Mouse (Mus musculus) forebrain, embryonic 16.5 days (tissue): ENCODE results near the gene Nav3. TPM values are rescaled to one million over a fixed set of nuclear protein-coding genes. Genes with fewer than 3 reads are reported as not detected.
A peak's percentile ranks its signal among the peaks of the same experiment; 100 is the strongest.

ENCODE experiments used
- ATAC-seq: fragments of 200-750 bp; cut with Nextera tagmentation; 2 replicates; pipeline ENCODE4 v1.8.0; 2017; ENCODE audit warnings: mild to moderate bottlenecking, moderate library complexity
- H3K27ac ChIP-seq: fragments of 300-500 bp; sonication (generic); 2 replicates; pipeline ENCODE4 v1.5.1; 2014; ENCODE audit warnings: low read length, control low read depth
- H3K27me3 ChIP-seq: fragments of 300-500 bp; sonication (generic); replicated peaks from 2 replicates; pipeline ENCODE4 v1.6.1; 2014; ENCODE audit warnings: low read length; ENCODE audit not compliant: control insufficient read depth, insufficient read depth
- H3K36me3 ChIP-seq: fragments of 300-500 bp; sonication (generic); 2 replicates; pipeline ENCODE4 v1.6.1; 2014; ENCODE audit not compliant: control insufficient read depth, insufficient read depth
- H3K4me1 ChIP-seq: fragments of 300-500 bp; sonication (generic); replicated peaks from 2 replicates; pipeline ENCODE4 v1.6.1; 2014; ENCODE audit warnings: low read length; ENCODE audit not compliant: control insufficient read depth, insufficient read depth
- H3K4me2 ChIP-seq: fragments of 300-500 bp; sonication (generic); 2 replicates; pipeline ENCODE4 v1.6.1; 2014; ENCODE audit warnings: mild to moderate bottlenecking, low read length, control low read depth
- H3K4me3 ChIP-seq: fragments of 300-500 bp; sonication (generic); replicated peaks from 2 replicates; pipeline ENCODE4 v1.5.1; 2014; ENCODE audit warnings: mild to moderate bottlenecking, low read length, control low read depth
- H3K9ac ChIP-seq: fragments of 300-500 bp; sonication (generic); replicated peaks from 2 replicates; pipeline ENCODE4 v1.6.1; 2014; ENCODE audit warnings: low read depth, low read length, control low read depth
- H3K9me3 ChIP-seq: fragments of 300-500 bp; sonication (generic); 2 replicates; pipeline ENCODE4 v1.6.1; 2016; ENCODE audit warnings: low read length; ENCODE audit not compliant: control insufficient read depth
- WGBS: fragments of 180-500 bp; shearing (Covaris S2); extraction: QIAGEN DNeasy Blood & Tissue Kit; methylation state at CpG from one replicate; pipeline ENCODE4 v1.1.7; 2014; 5-methylcytosine and 5-hydroxymethylcytosine counted together
- polyA plus RNA-seq: library from polyadenylated mRNA; unstranded; fragments of >200 nt; fragmentation: Nextera tagmentation; extraction: Ambion mirVana; gene quantifications from 2 replicates; pipeline ENCODE4 v1.2.1, GENCODE M21; 2015

Gene Nav3
- polyA plus RNA-seq, 1 experiment from 2014 or later, result 24.3 TPM

DNA sequence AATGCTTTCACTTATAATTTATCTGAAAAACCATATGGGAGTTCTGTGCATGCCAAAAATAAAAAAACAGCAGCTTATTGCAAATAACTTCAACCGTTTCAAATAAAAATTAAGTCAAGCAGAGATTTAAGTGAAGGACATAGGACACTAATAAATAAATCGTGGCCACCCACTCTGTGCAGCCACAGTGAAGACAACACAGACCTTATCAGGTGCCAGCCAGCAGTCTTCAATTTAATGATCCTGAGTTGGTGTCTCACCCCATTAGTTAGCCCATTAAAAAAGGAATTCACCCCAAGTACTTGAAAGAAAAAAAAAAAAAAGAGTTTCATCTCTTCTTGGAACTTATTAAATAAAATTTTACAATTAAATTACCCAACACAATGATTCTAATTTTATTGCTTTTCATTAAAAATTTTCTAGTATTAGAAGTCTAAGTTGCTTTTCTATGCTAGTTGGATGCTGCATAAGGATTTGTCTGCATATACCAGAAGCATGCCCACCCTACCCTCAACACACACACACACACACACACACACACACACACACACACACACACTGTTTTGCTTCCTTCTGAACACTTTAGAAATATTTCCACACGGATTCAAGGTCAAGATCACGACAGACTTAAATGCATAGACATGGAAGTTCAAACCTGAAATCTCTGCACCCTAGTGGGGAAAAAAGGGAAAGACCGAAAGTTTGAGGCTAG, 649.1 kb downstream of the Nav3 start:
- Histone ChIP-seq H3K4me2 (no peak overlapping the region), H3K4me1 (no peaks in the 10 kb centered on the region), H3K36me3 (no peaks in the 10 kb centered on the region), H3K9ac (no peak overlapping the region), H3K9me3 (no peaks in the 10 kb centered on the region), H3K27me3 (no peaks in the 10 kb centered on the region), H3K4me3 (no peak overlapping the region), H3K27ac (no peak overlapping the region)
- no peak for ATAC-seq
- WGBS, result 81% methylated on average over 5 of the region's 5 CpGs

DNA sequence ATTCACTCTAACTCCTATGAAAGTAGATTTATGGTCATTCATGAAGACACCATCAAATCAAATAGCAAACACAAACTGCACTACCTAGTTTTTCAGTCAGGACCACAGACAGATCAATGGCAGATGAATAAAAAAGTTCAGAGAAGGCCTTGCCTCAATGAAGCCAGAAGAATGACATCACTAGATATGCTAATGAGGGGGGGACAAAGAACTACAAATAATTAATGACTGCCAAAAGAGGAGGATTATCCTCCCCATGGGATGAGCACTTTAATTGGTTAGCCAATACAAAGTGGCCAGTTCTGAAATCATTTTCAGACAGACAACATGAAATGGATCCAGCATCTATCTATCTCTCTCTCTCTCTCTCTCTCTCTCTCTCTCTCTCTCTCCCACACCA, 652.6 kb downstream of the Nav3 start:
- H3K4me1 ChIP-seq, result no peaks in the 10 kb centered on the region
- no peaks in the 10 kb centered on the region for H3K36me3 ChIP-seq
- no peak overlapping the region for H3K27ac ChIP-seq
- ATAC-seq, result no peak
- H3K4me2 ChIP-seq, result no peak overlapping the region
- no peak overlapping the region for H3K4me3 ChIP-seq
- H3K9me3 ChIP-seq, result no peaks in the 10 kb centered on the region
- no peak overlapping the region for H3K9ac ChIP-seq
- no peaks in the 10 kb centered on the region for H3K27me3 ChIP-seq

DNA sequence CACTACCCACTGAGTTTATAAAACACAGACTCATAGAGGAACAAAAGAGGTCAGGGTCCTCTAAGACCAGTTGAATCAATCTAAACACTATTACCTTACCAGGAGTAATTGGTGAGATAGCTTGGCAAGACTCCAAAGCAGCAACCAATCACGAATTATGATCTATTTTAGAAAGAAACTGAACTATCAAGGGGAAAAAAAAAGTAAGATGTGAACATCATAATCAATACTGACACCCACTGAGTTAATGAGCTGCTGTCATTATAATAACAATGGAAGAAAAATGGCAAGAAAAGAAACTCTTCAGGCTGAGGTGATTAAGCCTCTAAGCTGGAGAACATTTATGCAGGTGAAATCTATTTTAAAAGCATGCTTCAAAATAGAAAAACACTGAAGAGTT, 653.8 kb downstream of the Nav3 start:
- no peaks in the 10 kb centered on the region for H3K27me3 ChIP-seq
- no peak for ATAC-seq
- peaks cover 2% of the 10 kb centered on the region; the same call in 1 of the 2 replicates for H3K4me1 ChIP-seq
- peak overlapping the region; percentile 33; the same call in 1 of the 2 replicates for H3K27ac ChIP-seq
- no peak overlapping the region for H3K9ac ChIP-seq
- WGBS, result 24% methylated on average over 1 of the region's 1 CpGs
- no peak overlapping the region for H3K4me2 ChIP-seq
- no peak overlapping the region for H3K4me3 ChIP-seq
- H3K9me3 ChIP-seq, result no peaks in the 10 kb centered on the region
- no peaks in the 10 kb centered on the region for H3K36me3 ChIP-seq

DNA sequence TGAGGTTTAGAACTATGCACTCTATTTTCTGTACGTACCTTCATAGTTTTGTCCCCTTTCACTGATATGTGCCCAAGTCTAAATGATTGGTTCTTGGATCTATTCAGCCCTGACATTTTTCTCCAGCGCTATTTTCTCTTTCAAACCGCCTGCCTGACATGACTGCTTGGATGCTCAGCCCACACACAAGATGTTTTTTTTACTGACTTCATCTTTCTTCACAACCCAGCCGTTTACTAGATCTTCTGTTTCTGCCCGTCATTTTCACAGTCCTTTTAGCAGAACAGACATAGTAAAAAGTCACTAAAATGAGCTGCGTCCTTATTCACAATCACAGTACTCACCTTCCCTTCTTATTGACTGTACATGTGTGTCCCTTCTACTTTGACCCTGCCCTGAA, 656.8 kb downstream of the Nav3 start:
- ATAC-seq, result no peak
- Histone ChIP-seq H3K27ac (no peak overlapping the region), H3K9ac (no peak overlapping the region), H3K4me2 (no peak overlapping the region), H3K4me1 (peaks cover 6% of the 10 kb centered on the region; the same call in 1 of the 2 replicates), H3K9me3 (no peaks in the 10 kb centered on the region), H3K4me3 (no peak overlapping the region), H3K27me3 (no peaks in the 10 kb centered on the region), H3K36me3 (no peaks in the 10 kb centered on the region)
- 74% methylated on average over 6 of the region's 6 CpGs for WGBS

DNA sequence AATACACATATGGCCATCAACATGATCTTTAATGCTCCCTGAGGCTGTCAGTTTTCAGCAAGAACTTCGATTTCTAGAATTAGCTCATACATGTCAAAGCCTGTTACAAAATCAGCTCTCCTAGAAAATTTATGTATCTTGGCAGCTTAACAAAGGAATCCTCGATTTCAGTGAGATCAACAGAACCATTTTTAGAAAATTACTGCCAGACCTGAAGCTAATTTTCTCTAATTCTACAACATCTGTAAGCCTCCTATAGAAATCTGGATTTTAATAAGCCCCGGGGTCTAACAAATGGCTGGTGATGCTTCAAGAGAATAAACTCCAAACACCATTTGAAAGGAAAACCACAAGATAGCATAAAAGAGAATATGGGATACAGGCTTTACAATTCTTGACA, 659.0 kb downstream of the Nav3 start:
- WGBS, result 45% methylated on average over 3 of the region's 3 CpGs
- H3K9ac ChIP-seq, result no peak overlapping the region

DNA sequence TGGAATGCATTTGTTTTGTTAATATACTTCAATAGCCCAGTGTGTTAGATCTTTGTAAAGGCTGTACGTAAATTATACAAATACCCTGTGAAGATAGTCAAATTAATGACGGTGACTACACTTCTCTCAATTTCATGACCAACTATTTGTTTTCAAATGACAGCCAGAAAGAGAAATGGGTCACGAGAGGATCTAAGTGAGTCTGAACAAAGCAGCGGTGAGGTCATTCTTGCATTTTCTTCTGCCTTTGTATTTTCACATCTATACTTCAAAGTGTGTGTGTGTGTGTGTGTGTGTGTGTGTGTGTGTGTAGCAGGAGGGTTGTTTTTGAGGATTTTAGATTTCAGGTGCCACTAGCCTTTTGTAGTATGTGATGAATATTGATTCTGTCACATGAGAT, 662.5 kb downstream of the Nav3 start:
- H3K9ac ChIP-seq, result no peak overlapping the region
- no peaks in the 10 kb centered on the region for H3K36me3 ChIP-seq
- no peak overlapping the region for H3K4me2 ChIP-seq
- no peak overlapping the region for H3K27ac ChIP-seq
- H3K27me3 ChIP-seq, result no peaks in the 10 kb centered on the region
- H3K4me3 ChIP-seq, result no peak overlapping the region
- H3K4me1 ChIP-seq, result peaks cover 6% of the 10 kb centered on the region; the same call in 1 of the 2 replicates
- no peak for ATAC-seq
- WGBS, result 43% methylated on average over 4 of the region's 4 CpGs
- no peaks in the 10 kb centered on the region for H3K9me3 ChIP-seq

More for the DNA sequence above, 659.0 kb downstream of the Nav3 start:
- peak; percentile 23; the same call in 1 of the 2 replicates for ATAC-seq
- Histone ChIP-seq H3K9me3 (no peaks in the 10 kb centered on the region), H3K27ac (peak overlapping the region; percentile 75), H3K4me3 (no peak overlapping the region), H3K4me1 (peaks cover 6% of the 10 kb centered on the region; the same call in 1 of the 2 replicates), H3K36me3 (no peaks in the 10 kb centered on the region), H3K4me2 (no peak overlapping the region), H3K27me3 (no peaks in the 10 kb centered on the region)

DNA sequence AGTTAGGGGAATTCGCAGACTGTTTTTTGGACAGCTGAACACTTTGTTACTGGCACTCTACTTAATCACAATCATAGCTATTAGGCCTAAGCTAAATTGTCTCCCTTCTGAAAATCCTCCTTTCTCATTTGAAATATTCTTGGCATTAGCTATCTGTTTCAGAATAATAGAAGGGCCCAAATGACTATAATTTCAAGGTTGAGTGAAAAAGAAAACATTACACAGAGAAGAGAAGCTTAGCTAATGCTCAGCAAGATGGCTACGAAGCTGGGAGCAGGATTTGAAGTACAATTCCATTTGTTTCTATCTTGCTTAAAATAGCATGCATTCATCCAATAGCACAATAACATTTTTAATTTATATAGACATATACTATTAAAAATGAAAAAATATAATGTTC, 667.3 kb downstream of the Nav3 start:
- no peak overlapping the region for H3K9ac ChIP-seq
- no peak overlapping the region for H3K27ac ChIP-seq
- ATAC-seq, result peak; percentile 59
- WGBS, result 52% methylated on average over 2 of the region's 2 CpGs
- H3K4me1 ChIP-seq, result no peaks in the 10 kb centered on the region
- H3K27me3 ChIP-seq, result no peaks in the 10 kb centered on the region
- no peaks in the 10 kb centered on the region for H3K36me3 ChIP-seq
- H3K4me2 ChIP-seq, result no peak overlapping the region
- no peaks in the 10 kb centered on the region for H3K9me3 ChIP-seq
- H3K4me3 ChIP-seq, result no peak overlapping the region

DNA sequence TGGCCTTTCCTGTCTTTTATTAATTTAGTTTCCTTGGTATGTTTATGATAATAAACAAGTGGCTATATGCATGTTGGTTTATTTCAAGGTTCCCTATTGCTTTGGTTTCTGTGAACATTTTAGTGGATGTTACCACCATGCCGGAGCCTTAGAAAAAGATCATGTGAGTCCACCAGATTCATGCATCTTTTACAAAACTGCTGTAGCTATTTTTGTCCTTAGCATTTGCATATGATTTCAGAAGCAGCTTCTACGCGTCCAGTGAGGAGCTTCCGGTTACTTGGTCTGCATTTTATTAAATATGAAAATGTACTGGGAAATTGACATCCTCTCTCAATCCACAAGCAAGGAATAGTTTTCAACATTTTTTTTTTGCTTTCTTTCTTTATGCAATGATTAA, 676.9 kb downstream of the Nav3 start:
- Histone ChIP-seq H3K9ac (no peak overlapping the region), H3K4me2 (no peak overlapping the region), H3K4me3 (no peak overlapping the region), H3K4me1 (no peaks in the 10 kb centered on the region), H3K36me3 (no peaks in the 10 kb centered on the region), H3K27me3 (no peaks in the 10 kb centered on the region), H3K9me3 (no peaks in the 10 kb centered on the region), H3K27ac (no peak overlapping the region)
- no peak for ATAC-seq
- WGBS, result 79% methylated on average over 4 of the region's 4 CpGs

DNA sequence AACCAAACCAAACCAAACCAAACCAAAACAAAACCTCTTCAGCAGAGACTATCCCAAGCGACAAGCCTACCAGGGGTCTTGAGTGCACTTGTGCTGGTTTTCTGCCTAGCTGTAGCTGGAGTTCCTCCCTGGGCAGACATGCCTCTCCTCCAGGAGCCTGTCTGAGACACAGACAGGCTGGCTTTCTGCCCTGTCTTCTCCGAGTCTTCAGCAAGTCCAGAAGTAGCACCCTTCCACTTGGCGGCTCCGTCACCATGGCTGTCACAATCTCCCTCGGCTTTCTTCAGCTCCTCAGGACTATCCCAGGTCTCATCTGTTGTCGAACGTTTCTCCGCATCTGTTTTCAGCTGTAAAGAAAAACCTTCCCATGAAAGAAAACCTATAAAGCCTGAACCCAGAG, 686.9 kb downstream of the Nav3 start:
- Histone ChIP-seq H3K27me3 (no peaks in the 10 kb centered on the region), H3K4me3 (no peak overlapping the region), H3K4me2 (no peak overlapping the region), H3K4me1 (no peaks in the 10 kb centered on the region), H3K36me3 (no peaks in the 10 kb centered on the region), H3K9me3 (no peaks in the 10 kb centered on the region), H3K9ac (no peak overlapping the region), H3K27ac (no peak overlapping the region)
- no peak for ATAC-seq
- 90% methylated on average over 8 of the region's 8 CpGs for WGBS

DNA sequence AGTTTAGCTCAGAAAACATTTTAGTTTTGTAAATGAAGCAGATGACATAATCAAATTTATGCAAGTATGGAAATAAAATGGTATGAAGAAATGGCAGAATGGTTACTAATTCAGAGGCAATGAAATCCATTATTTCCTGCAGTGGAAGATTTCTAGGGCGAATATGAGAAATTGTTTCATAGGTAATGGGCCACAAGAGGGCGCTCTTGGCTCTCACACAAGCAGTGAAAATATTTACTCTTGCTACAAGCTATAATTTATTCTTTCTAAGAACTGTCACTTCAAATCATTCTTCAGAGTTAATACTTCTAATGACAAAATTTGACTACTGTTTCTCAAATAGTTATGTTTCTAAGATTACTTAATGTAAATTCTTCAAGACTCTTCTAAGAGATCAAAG, 690.4 kb downstream of the Nav3 start:
- Histone ChIP-seq H3K36me3 (no peaks in the 10 kb centered on the region), H3K4me1 (no peaks in the 10 kb centered on the region), H3K4me2 (no peak overlapping the region), H3K27me3 (no peaks in the 10 kb centered on the region), H3K4me3 (no peak overlapping the region), H3K27ac (no peak overlapping the region), H3K9ac (no peak overlapping the region), H3K9me3 (no peaks in the 10 kb centered on the region)
- ATAC-seq, result no peak
- WGBS, result 1% methylated on average over 2 of the region's 2 CpGs
